Mouse (Mus musculus): ENCODE results near the gene Apip.
A peak's percentile ranks its signal among the peaks of the same experiment; 100 is the strongest.

Gene Apip

DNA sequence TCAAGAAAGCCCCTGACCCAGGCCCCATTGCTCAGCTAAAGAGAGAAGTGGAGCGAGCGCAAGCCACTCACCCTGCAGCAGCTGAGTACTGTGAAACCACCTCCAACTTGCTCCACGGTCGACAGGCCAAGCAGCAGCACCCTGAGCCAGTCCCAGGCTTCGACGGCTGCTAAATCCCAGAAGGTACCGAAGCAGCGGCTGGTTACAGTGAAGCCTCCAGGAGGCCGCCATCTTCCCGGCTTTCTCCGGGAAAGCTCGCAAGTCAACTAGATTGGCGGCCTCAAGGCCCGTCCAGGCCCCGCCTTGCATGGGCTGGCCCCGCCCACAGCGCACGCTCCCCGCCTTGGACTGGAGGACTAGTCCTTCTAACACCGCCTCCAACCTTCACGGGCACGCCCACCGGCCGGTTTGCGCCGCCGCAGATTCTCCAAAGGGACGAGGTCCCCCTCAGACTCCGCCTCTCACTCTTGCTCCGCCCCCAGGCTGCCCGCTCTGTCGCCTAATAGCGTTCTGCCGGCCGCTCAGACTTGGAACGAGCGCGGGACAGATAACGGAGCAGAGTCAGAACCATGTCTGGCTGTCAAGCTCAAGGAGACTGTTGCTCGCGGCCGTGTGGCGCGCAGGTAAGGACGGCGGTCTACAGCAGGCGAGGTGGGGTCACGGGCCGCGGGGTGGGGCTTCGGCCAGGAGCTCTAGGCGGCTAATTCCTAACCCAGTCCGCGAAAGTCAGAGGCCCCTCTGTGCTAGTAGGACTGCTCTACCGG is at the start of gene Apip, which contains the start of gene Pdhx:
Gene Apip, plus strand, starts transcription at position 457 of the 764 bp plus-strand sequence.
Gene Pdhx, minus strand, starts transcription at position 295 of the 764 bp plus-strand sequence.
- DNase-seq (ENCODE audit: low spot score) = peak; percentile 100

DNA sequence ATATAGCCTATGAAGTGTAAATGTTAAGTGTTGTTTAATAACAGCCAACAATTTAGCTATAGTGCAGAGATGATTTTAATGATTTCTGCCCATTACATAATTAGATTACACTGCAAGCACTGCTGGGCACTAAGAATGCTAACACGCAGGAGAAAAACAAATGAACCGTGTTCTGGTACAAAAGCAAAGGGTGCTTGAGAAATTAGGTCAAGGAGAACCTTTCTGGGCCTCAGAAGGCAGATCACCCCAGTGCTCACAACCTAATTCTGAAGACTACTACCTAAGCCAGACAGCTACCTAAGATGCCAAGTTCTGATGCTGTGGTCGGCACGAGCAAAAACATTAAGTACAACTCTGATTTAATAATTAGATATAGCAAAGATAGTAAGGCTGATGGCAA is 35.6 kb upstream of the Apip start:
- no peak for DNase-seq (ENCODE audit: low spot score)

DNA sequence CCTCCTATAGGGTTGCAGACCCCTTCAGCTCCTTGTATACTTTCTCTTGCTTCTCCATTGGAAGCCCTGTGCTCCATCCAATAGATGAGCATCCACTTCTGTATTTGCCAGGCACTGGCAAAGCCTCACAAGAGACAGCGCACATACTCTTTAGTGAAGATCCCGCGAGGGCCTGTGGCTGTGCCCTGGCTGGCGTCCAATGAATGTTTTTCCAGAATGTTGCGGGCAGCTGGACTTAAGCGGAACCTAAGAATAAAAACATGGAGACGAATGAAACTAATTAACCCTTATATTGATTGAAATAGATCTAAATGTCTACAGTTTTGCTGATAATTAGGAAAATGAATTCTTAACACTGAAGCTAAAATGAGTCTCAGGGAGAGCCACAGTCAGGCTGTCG is 32.6 kb upstream of the Apip start:
- DNase-seq (ENCODE audit: low spot score) = no peak

- no peak for DNase-seq (ENCODE audit: low spot score)
Observed at GRCm38 (mm10) chr2:103045286-103045685, 28.2 kb upstream of the Apip start.

GRCm38 (mm10) chr2:103051937-103052893 is 21.3 kb upstream of the Apip start:
- no peak for DNase-seq (ENCODE audit: low spot score)

GRCm38 (mm10) chr2:103055820-103056219 is 17.7 kb upstream of the Apip start:
- DNase-seq (ENCODE audit: low spot score) = no peak

DNA sequence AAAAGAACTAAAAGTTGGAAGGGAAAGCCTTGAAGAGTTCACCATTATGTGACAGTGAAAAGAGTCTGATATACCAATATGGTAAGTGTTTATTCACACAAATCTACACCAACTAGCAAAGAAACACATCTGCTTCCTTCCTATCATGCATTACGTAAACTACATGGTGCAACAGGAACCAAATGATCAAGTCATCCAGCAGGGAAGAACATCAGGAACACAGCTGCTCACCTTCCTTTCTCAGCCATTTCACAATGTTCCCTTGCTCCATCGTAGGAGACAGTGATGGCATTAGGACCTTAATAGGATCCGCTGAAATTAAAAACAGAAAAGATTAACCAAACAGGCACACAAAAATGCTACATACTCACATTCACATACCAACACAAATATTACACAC is 15.2 kb upstream of the Apip start:
- no peak for DNase-seq (ENCODE audit: low spot score)

DNA sequence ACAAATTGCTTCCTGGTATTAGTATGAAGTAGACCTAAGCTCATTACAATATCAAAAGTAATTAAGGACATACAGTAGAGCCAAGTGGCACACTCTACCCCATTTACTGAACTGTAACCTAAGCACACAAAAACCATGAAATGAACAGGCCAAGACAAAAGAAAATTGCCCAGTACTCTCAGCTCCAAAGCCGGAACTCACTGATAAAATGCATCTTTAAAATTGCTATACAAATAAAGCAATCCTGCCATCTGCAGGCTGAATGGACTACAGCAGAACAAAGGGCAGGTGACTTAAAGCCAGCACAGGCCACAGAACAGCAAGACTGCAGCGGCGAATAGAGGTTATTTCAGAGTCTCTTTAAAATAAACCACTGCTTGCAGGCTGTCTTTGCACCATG is 10.6 kb upstream of the Apip start:
- peak; percentile 68 for DNase-seq (ENCODE audit: low spot score)

DNA sequence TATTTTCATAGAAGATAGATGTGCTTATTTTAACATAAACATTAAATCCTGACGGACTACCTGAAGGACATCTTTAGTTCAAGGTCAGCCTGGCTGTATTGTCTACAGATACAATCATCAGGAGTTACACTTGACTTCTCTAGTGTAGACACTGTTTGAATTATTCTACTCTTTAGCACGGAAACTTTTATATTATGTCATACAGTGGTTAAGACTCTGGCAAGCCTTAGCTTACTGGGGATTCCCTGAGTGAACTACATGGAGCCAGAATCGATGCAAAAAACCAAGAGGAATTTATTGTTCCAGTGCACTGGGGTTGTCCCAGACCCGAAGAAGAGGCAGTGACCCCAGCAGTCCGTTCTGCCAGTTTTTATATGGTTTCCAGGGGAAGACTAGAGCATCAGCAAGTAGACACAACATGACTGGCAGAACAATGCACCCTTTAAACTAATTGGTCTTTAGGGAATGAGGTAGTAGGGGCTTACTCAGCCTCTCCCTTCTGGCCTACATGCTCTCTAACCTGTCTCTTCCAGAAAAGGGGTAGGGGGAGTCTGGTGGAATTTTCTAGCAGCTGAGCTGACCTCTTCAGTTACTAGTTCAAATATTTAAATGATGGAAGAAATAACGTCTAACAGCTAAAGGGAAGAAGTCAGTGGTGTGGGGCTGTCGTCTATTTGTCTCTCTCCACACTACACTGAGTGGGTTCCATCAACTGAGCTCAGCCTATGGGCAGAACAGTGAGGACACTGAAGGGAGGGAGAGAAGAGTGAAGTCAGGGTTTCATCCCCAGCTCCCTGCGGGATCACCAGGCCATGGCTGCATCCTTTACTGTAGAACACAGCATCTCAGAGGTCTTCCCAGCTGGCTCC is 6.6 kb upstream of the Apip start:
- DNase-seq (ENCODE audit: low spot score) = no peak

- DNase-seq (ENCODE audit: low spot score) = no peak
Observed at GRCm38 (mm10) chr2:103067552-103068207, 5.8 kb upstream of the Apip start.

DNA sequence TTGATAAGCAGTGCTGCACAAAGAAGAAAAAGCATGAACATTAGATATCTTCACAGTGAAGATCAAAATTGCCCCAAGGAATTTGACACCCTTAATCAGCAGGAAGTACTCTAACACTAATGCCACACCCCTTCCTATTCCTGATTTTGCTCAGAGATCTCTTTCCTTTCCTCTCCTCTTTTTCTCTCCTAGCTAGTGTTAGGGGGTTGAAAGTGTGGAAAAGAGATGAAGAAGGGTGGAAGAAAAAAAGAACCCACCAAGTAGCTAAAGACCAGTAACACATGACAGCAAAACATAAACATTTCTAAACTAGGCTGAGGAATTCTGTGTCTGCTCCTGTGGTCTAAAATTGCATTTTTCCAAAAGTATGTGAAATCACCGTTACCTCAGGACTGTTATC is 4.9 kb upstream of the Apip start:
- DNase-seq (ENCODE audit: low spot score) = no peak

- no peak for DNase-seq (ENCODE audit: low spot score)
Observed at GRCm38 (mm10) chr2:103069752-103070405, 3.6 kb upstream of the Apip start.

DNA sequence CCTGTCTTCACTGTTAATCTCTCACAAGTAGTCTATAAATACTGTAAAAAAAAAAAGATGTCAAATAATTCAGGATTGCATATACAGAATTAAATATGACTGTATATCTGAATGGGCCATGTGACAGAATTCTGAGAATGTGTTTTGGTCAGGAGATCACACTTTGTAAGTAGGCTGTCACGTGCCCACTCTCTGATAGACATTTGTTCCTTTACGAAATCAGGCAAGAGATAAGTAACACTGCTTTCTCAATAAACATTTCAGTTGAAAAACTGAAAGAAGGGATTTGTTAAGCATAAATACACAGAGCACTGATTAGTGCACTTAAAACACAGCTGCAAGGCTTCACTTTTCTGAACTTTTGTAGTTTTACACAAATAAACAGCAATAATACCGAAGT is 2.9 kb upstream of the Apip start:
- no peak for DNase-seq (ENCODE audit: low spot score)

DNA sequence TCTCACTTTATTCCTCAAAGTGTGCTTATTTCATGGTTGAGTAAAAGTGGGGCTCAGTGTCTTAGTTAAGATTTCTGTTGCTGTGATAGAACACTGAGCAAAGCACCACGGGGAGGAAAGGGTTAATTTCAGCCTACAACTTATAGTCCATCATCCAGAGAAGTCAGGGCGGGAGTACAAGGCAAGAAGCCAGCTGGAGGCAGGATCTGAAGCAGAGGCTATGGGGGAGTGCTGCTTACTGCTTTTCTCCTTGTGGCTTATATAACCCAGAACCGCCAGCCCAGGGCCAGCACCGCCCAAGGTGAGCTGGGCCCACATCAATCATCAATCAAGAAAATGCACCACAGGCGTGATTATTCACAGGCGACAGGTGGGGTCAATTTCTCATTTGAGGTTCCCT is 7.6 kb downstream of the Apip start:
- no peak for DNase-seq (ENCODE audit: low spot score)

DNA sequence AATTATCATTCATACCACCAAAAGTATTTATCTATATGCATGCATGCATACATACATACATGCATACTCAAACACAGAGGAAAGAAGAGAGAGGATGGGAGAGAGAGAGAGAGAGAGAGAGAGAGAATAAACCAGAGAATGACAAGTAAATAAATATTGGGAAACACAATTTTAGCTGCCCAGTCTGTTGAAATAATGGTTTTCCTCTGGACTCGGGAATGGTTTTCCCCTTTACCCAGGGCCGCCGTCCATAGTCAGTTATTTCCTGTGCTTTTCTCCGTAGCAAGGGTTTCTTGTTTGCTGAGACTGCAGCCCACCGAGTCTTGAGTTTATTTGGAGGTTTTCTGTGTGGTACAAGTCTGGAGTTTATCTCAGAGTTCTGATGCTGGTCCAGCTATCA is 8.2 kb downstream of the Apip start:
- DNase-seq (ENCODE audit: low spot score) = no peak

DNA sequence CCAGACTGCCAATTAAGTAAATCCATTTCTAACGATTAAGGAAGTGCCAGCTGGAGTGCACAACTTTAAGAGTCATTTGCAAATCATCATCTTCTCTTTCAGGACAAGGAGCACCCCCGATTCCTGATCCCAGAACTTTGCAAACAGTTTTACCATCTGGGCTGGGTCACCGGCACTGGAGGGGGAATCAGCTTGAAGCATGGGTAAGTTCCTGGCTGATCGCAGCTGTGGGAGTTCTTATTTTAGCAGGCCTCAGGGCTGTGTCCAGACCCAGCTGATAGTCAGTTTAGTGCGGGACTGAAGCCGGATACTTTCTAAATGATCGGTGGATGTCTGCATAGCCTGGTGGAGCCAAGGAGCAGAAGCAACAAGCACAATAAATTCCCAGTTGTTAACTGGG is 9.4 kb downstream of the Apip start:
- DNase-seq (ENCODE audit: low spot score) = no peak

GRCm38 (mm10) chr2:103084451-103084850 is 11.0 kb downstream of the Apip start:
- DNase-seq (ENCODE audit: low spot score) = peak; percentile 49

GRCm38 (mm10) chr2:103085633-103086032 is 12.2 kb downstream of the Apip start:
- DNase-seq (ENCODE audit: low spot score) = no peak

DNA sequence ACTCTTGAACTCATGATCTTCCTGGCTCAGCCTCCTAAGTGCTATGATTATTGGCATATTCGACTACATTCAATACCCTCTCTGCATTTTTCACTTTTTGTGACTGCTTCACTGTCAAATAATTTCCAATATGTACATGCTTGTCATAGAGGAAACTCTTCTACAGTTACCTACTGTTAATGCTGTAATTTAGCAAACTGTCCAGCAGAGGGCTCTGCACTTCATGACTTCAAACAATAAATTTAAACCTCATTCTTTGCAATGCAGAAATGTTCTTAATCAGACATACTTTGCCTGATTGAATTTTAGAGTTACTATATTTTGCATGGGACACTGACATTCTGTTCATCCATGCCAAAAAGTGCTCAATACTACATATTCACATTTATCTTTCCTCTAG is 13.0 kb downstream of the Apip start:
- DNase-seq (ENCODE audit: low spot score) = peak; percentile 74

GRCm38 (mm10) chr2:103088099-103088498 is 14.6 kb downstream of the Apip start:
- no peak for DNase-seq (ENCODE audit: low spot score)

GRCm38 (mm10) chr2:103089521-103089920 is 16.0 kb downstream of the Apip start:
- DNase-seq (ENCODE audit: low spot score) = no peak

Measured in embryo, embryonic 10.5 days (tissue).